Mouse (Mus musculus): ENCODE measurements around the gene Odf4.

DNA sequence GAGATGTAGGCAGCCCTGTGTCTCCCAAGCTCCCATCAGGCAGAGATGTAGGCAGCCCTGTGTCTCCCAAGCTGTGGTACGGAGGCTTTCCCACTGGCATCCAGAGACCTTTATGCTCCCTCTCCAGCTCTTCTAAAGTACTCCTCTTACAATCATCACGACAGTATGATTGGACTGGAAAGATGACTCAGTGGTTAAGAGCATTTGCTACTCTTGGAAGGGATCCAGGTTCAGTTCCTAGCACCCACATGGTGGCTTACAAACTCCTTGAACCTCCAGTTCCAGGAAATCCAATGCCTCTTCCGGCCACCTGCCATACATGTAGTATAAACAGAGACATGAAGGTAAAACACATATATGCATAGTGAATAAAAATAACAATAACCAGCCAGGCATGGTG is 34.7 kb upstream of the Odf4 start:
- TF ChIP-seq CTCF (IDR thresholded peaks at IDR 0.05; ENCODE audit: extremely low read depth, insufficient read depth, low read length), result no peak
- no peak for TF ChIP-seq POLR2A (IDR thresholded peaks at IDR 0.05; ENCODE audit: extremely low read depth, insufficient read depth, low read length)
